Mouse (Mus musculus) heart, embryonic 15.5 days (tissue): ENCODE measurements around the gene Thap11. TPM values are rescaled to one million over a fixed set of nuclear protein-coding genes. Genes with fewer than 3 reads are reported as not detected.
"Not testable (repeated sequence)": the region's sequence is repeated elsewhere in the genome, so short reads cannot be mapped to it uniquely, and the experiment has no call there.

Source experiments
- ATAC-seq: fragments of 200-750 bp; cut with Nextera tagmentation; replicated peaks from 2 replicates; pipeline ENCODE4 v1.8.0; 2017; ENCODE audit warnings: low read depth, moderate TSS enrichment; ENCODE audit not compliant: insufficient number of reproducible peaks, insufficient read depth, low FRiP score
- H3K27ac ChIP-seq: fragments of 300-500 bp; sonication (generic); 2 replicates; pipeline ENCODE4 v1.5.1; 2015; ENCODE audit warnings: mild to moderate bottlenecking, inconsistent platforms
- H3K27me3 ChIP-seq: fragments of 300-500 bp; sonication (generic); 2 replicates; pipeline ENCODE4 v1.6.1; 2015; ENCODE audit warnings: inconsistent platforms
- H3K36me3 ChIP-seq: fragments of 300-500 bp; sonication (generic); 2 replicates; pipeline ENCODE4 v1.6.1; 2015; ENCODE audit warnings: mild to moderate bottlenecking, inconsistent platforms
- H3K4me1 ChIP-seq: fragments of 300-500 bp; sonication (generic); replicated peaks from 2 replicates; pipeline ENCODE4 v1.6.1; 2015; ENCODE audit warnings: inconsistent platforms
- H3K4me2 ChIP-seq: fragments of 300-500 bp; sonication (generic); 2 replicates; pipeline ENCODE4 v1.6.1; 2015; ENCODE audit warnings: inconsistent platforms, mild to moderate bottlenecking, moderate library complexity
- H3K4me3 ChIP-seq: fragments of 300-500 bp; sonication (generic); 2 replicates; pipeline ENCODE4 v1.5.1; 2015; ENCODE audit warnings: mild to moderate bottlenecking, inconsistent platforms
- H3K9ac ChIP-seq: fragments of 300-500 bp; sonication (generic); 2 replicates; pipeline ENCODE4 v1.6.1; 2015; ENCODE audit warnings: mild to moderate bottlenecking, inconsistent platforms
- H3K9me3 ChIP-seq: fragments of 300-500 bp; sonication (generic); replicated peaks from 2 replicates; pipeline ENCODE4 v1.6.1; 2016; ENCODE audit warnings: inconsistent platforms
- WGBS: fragments of 180-500 bp; shearing (Covaris S2); methylation state at CpG from one replicate; pipeline ENCODE4 v1.1.7; 2015; ENCODE audit warnings: mixed read lengths; 5-methylcytosine and 5-hydroxymethylcytosine counted together
- polyA plus RNA-seq: library from polyadenylated mRNA; unstranded; fragments of >200 nt; fragmentation: Nextera tagmentation; extraction: Ambion mirVana; gene quantifications from 2 replicates; pipeline ENCODE4 v1.2.1, GENCODE M21; 2015

Thap11 gene
- polyA plus RNA-seq, 1 experiment from 2014 or later = 44.7 TPM

DNA sequence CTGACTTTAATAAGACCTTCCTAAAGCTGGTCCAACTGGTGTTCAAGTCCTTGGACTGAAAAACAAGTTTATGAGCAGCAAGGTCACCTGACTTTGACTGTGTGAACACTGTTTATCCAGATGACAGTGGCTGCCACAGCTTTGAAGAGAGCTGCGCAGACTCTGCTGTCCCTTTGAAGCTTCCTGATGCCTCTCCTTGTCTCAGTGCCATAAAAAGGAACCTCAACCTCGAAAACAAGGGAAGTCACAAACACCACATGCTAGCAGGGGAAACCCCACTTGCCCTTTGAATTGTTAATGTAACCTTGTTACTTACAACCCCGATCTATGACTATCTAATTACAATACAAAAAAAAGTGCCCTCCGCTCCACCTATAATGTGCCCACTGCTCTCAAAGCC, 29.4 kb upstream of the Thap11 start:
- Histone ChIP-seq H3K27me3 (no peaks in the 10 kb centered on the region), H3K4me1 (peaks cover 28% of the 10 kb centered on the region), H3K4me3 (peak overlapping the region; percentile 87), H3K4me2 (peak overlapping the region; percentile 84), H3K9ac (peak overlapping the region; percentile 84; the same call in 1 of the 2 replicates), H3K9me3 (no peaks in the 10 kb centered on the region), H3K36me3 (peaks cover 27% of the 10 kb centered on the region), H3K27ac (no peak overlapping the region)
- ATAC-seq = no peak
- WGBS = 84% methylated on average over 4 of the region's 4 CpGs

DNA sequence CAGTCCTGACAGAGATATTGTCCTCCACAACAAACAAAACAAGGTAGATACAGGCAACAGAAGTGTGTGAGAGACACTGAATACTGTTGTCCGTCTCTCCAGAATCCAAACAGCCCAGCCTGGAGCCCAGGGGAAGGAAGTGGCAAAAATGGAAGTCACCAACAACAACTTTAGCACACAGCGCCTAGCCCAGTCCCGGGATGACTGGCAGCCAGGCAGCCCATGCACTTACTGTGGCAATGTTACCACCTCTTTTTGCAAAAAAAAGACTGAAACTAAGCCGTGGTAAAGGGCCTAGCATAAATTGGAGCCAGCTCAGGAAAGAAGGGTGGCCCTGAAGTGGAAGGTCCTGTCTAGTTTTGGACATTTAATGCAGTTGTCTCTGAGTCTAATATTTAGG, 28.6 kb upstream of the Thap11 start:
- ATAC-seq = no peak
- peak overlapping the region; percentile 84 for H3K4me2 ChIP-seq
- H3K27ac ChIP-seq = peak overlapping the region; percentile 75
- WGBS = 5% methylated on average over 4 of the region's 4 CpGs
- no peaks in the 10 kb centered on the region for H3K9me3 ChIP-seq
- no peaks in the 10 kb centered on the region for H3K27me3 ChIP-seq
- H3K36me3 ChIP-seq = peaks cover 23% of the 10 kb centered on the region
- H3K4me1 ChIP-seq = peaks cover 19% of the 10 kb centered on the region
- peak overlapping the region; percentile 84 for H3K9ac ChIP-seq
- H3K4me3 ChIP-seq = peak overlapping the region; percentile 87

- no peaks in the 10 kb centered on the region for H3K27me3 ChIP-seq
- peak; percentile 98 for ATAC-seq
- H3K9me3 ChIP-seq = no peaks in the 10 kb centered on the region
- peak within 1 kb of the TSS; percentile 87 for H3K4me3 ChIP-seq
- H3K4me1 ChIP-seq = peaks cover 19% of the 10 kb centered on the region
- peaks cover 16% of the 10 kb centered on the region for H3K36me3 ChIP-seq
- peak within 1 kb of the TSS; percentile 84 for H3K4me2 ChIP-seq
- WGBS = under 1% methylated on average over 52 of the region's 52 CpGs
- H3K9ac ChIP-seq = peak within 1 kb of the TSS; percentile 84
- H3K27ac ChIP-seq = peak within 1 kb of the TSS; percentile 75
Measured at GRCm38 (mm10) chr8:105826861-105827848, 27.8 kb upstream of the Thap11 start, which contains the start of the genes Ranbp10 and Tsnaxip1. TSS of gene Ranbp10 (minus strand) at chr8:105827350. TSS of gene Tsnaxip1 (plus strand) at chr8:105827731.

DNA sequence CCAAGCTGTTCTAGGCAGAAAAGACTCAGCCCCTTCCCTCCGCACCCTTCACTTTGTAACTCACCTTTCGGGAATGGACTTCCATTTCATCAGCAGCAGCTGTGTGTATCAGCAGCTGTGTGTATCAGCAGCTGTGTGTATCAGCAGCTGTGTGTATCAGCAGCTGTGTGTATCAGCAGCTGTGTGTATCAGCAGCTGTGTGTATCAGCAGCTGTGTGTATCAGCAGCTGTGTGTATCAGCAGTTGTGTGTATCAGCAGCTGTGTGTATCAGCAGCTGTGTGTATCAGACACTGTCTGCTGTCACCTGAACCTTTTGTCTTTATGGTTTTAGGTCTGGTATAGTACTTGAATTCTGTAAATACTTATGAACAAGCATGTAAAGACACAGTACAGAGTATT, 21.2 kb upstream of the Thap11 start:
- H3K27me3 ChIP-seq, H3K27ac ChIP-seq, H3K4me1 ChIP-seq, H3K4me3 ChIP-seq, H3K9ac ChIP-seq, H3K9me3 ChIP-seq, ATAC-seq, H3K36me3 ChIP-seq, H3K4me2 ChIP-seq: not testable (repeated sequence)
- WGBS = 77% methylated on average over 2 of the region's 2 CpGs

DNA sequence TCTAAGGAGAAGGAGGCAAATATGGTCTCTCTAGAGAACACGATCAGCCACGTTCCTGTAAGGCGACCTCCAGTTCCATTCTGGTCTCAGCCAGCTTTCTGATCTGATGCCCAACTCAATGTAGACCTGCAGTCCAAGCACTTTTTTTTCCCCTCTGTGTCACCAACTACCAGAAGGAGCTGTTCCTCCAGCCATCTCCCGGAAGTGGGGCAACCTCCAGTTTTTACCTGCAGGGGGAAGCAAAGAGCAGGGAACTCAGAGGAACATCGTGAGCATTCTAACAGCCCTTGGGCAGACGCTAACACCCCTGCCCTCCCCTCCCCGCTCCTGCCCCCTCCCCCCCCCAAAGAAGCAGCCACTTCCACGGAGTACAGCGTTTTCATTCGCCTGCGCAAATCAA, 19.6 kb upstream of the Thap11 start:
- H3K4me1 ChIP-seq = no peaks in the 10 kb centered on the region
- no peaks in the 10 kb centered on the region for H3K36me3 ChIP-seq
- H3K9ac ChIP-seq = no peak overlapping the region
- no peak overlapping the region for H3K27ac ChIP-seq
- ATAC-seq = no peak
- H3K4me2 ChIP-seq = no peak overlapping the region
- H3K27me3 ChIP-seq = no peaks in the 10 kb centered on the region; the same call in 1 of the 2 replicates
- H3K4me3 ChIP-seq = no peak overlapping the region
- 27% methylated on average over 11 of the region's 11 CpGs for WGBS
- no peaks in the 10 kb centered on the region for H3K9me3 ChIP-seq

- Histone ChIP-seq H3K4me2 (no peak overlapping the region), H3K27ac (no peak overlapping the region), H3K9me3 (no peaks in the 10 kb centered on the region), H3K9ac (no peak overlapping the region), H3K36me3 (no peaks in the 10 kb centered on the region), H3K4me1 (no peaks in the 10 kb centered on the region), H3K4me3 (no peak overlapping the region), H3K27me3 (no peaks in the 10 kb centered on the region; the same call in 1 of the 2 replicates)
- WGBS = 73% methylated on average over 6 of the region's 6 CpGs
- ATAC-seq = no peak
Measured at GRCm38 (mm10) chr8:105836991-105837390, 17.9 kb upstream of the Thap11 start.

GRCm38 (mm10) chr8:105839209-105839608, 15.7 kb upstream of the Thap11 start:
- Histone ChIP-seq H3K4me1 (no peaks in the 10 kb centered on the region), H3K27ac (no peak overlapping the region), H3K27me3 (no peaks in the 10 kb centered on the region; the same call in 1 of the 2 replicates), H3K4me2 (no peak overlapping the region), H3K36me3 (peaks cover 8% of the 10 kb centered on the region), H3K4me3 (no peak overlapping the region), H3K9ac (no peak overlapping the region), H3K9me3 (no peaks in the 10 kb centered on the region)
- WGBS = 88% methylated on average over 5 of the region's 5 CpGs
- ATAC-seq = no peak

GRCm38 (mm10) chr8:105846678-105847077, 8.3 kb upstream of the Thap11 start:
- no peaks in the 10 kb centered on the region for H3K9me3 ChIP-seq
- WGBS = 65% methylated on average over 11 of the region's 11 CpGs
- no peak overlapping the region for H3K4me2 ChIP-seq
- ATAC-seq = peak; percentile 74
- H3K9ac ChIP-seq = no peak overlapping the region
- H3K4me1 ChIP-seq = peaks cover 12% of the 10 kb centered on the region
- peak overlapping the region; percentile 15; the same call in 1 of the 2 replicates for H3K27ac ChIP-seq
- peaks cover 58% of the 10 kb centered on the region for H3K36me3 ChIP-seq
- H3K4me3 ChIP-seq = no peak overlapping the region
- no peaks in the 10 kb centered on the region for H3K27me3 ChIP-seq

DNA sequence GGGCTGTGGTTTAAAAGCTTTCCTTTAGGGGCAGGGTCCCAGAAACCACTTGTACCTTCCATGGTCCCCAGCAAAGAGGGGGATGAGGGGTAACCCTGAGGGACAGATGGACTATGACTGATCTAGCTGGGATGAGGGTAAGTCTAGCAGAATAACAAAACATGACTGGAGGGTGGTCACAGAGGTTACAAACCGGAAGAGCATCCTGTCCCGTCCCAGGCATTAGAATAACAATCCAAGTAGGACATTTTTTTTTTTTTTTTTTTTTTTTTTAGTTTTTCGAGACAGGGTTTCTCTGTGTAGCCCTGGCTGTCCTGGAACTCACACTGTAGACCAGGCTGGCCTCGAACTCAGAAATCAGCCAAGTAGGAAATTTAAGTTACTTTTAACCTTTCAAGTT, 4.9 kb upstream of the Thap11 start:
- H3K9ac ChIP-seq = no peak overlapping the region
- no peak overlapping the region for H3K4me3 ChIP-seq
- no peak for ATAC-seq
- H3K27ac ChIP-seq = no peak overlapping the region
- WGBS = 79% methylated on average over 4 of the region's 4 CpGs
- H3K4me2 ChIP-seq = no peak overlapping the region
- H3K27me3 ChIP-seq = no peaks in the 10 kb centered on the region
- peaks cover 42% of the 10 kb centered on the region for H3K36me3 ChIP-seq
- H3K9me3 ChIP-seq = no peaks in the 10 kb centered on the region
- H3K4me1 ChIP-seq = peaks cover 18% of the 10 kb centered on the region

DNA sequence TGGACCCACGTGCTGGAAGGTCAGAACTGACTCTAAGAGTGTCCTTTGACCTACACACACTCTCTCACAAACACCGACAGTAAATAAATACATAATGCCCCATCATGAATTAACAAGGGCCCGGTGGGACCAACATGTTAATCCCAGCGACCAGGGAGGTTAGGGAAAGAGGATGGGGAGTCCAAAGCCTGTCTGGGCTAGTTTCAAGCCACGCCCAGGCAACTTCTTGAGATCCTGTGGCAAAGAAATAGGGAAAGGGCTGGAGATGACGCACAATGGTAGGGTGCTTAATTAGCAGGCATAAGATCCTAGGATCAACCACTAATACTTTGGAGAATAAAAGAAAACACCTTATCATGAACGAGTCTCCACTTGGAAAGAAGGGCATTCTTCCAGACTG, 4.3 kb upstream of the Thap11 start:
- Histone ChIP-seq H3K36me3 (peaks cover 37% of the 10 kb centered on the region), H3K27ac (no peak overlapping the region), H3K4me2 (peak overlapping the region; percentile 75), H3K9ac (no peak overlapping the region), H3K4me3 (peak overlapping the region; percentile 26), H3K4me1 (peaks cover 18% of the 10 kb centered on the region), H3K27me3 (no peaks in the 10 kb centered on the region), H3K9me3 (no peaks in the 10 kb centered on the region)
- ATAC-seq = no peak
- WGBS = 69% methylated on average over 7 of the region's 7 CpGs

DNA sequence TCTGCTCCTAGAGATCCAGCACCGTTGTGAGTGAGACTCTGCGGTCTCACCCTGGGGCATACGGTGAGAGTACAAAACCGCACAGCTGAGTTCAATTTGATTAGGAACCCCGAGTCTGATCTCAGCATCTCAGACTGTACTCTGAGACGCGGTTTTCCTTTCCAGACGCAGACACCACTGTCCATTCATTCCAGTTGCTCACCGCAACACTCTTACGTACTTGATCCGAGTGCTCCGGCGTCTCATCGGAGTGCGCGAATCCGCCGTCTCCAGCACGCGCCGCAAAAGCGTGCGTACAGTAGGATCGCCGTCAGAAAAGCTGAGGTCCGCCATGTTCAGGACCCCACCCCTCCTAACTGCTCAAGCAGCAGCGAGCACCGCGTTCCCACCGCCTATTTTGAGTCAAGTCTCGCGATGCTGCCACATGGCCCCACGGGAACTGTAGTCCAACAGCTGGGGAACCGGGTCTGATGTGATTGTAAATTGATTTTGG, 3.2 kb upstream of the Thap11 start:
- WGBS = under 1% methylated on average over 34 of the region's 34 CpGs
- H3K4me1 ChIP-seq = peaks cover 27% of the 10 kb centered on the region
- peak overlapping the region; percentile 70 for H3K9ac ChIP-seq
- H3K4me3 ChIP-seq = peak overlapping the region; percentile 69
- peak overlapping the region; percentile 75 for H3K4me2 ChIP-seq
- peak; percentile 63; the same call in 1 of the 2 replicates for ATAC-seq
- H3K27ac ChIP-seq = peak overlapping the region; percentile 68
- no peaks in the 10 kb centered on the region for H3K9me3 ChIP-seq
- H3K27me3 ChIP-seq = no peaks in the 10 kb centered on the region
- H3K36me3 ChIP-seq = peaks cover 26% of the 10 kb centered on the region
